Mouse (Mus musculus) embryo, embryonic 9.5 days (tissue): ENCODE measurements at regions not wholly inside any gene's neighbourhood (a gene's known extent, or its start where the extent isn't known, plus 50 kb on each side); places are given as distances from the start of the nearest gene placed in this dataset.
A peak's percentile ranks its signal among the peaks of the same experiment; 100 is the strongest.

ENCODE experiments used
- DNase-seq: peaks from one replicate; pipeline ENCODE4 v3.0.0-alpha.2; 2017; ENCODE audit errors: extremely low spot score

DNA sequence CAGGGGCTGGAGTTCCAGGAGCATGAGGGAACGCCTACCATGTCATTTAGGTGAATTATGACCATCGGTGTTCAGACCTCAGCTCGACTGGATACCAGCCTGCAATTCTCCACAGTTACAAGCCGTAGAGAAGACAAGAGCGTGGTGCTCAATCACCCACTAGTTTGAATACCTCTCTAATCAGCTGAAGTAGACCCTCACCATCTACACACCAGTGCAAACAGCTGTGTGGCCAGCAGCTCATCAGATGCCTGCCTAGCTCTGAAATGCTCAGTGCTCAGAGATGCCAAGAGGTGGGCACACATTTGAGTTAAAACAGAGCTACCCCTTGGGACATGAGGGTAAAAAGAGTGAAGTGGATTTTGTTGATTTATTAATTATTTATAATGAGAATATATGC lies 660.2 kb downstream of the Magi1 start:
- DNase-seq, result no peak

- no peak for DNase-seq
Measured at GRCm38 (mm10) chr6:93616926-93617325, 666.8 kb downstream of the Magi1 start.

- no peak for DNase-seq
Measured at GRCm38 (mm10) chr6:93600376-93600775, 657.1 kb upstream of the Adamts9 start.

DNA sequence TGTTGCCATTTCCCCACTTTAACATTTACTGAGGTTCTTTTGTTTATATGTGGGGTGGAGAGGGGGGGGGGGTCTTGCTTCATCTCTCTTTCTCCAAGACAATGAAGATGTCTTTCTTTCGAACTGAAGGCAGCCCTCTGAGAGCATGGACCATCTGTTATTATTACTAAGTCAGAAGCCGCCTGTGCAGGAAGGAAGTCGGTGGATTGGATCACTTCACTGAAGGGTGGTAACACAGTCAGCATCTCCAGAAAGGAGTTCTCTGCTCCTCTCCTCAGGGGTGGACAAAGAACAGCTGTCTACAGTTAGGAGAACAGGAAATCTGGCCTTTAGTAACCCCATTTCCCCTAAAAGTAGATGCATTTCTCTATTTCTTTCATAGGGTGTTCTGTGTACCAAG lies 656.1 kb upstream of the Adamts9 start:
- DNase-seq, result no peak

- DNase-seq, result no peak
Measured at GRCm38 (mm10) chr6:93589935-93590334, 646.6 kb upstream of the Adamts9 start.

DNA sequence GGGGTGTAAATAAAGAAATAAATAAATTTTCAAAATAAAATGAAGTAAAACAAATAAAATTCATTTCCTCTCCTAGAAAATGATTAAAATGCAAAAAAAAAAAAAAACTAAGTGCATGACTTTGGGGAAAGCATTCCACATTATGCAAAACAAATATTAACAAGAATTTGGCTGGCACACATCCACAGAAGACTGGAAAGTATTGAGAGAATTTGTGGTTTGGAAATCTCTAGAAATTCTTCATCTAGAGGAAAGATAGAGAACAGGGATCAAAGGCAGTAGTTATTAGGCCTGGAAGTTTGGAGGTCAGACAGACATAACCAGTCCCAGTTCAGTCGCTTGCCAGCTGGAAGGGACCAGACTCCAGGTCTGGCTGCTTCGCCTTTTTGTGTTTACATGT lies 643.6 kb upstream of the Adamts9 start:
- no peak for DNase-seq

DNA sequence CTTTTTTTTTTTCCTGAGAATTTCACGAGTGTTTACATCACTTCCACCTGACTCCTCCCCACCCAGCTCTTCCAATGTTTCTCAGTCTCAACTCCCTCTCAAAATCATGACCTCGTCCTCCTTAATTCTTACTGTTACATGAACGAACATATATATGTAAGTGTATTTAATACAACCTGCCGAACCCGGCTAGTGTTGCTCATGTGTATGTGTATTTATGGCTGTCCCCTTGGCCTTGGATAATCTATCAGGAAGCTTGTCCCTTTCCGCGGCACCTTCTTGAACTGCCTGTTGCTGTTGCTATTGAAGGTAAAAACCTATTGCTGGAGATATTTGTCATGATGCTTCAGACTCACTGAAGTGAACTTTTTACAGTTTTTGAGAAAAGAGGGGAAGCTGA lies 637.8 kb upstream of the Adamts9 start:
- no peak for DNase-seq

DNA sequence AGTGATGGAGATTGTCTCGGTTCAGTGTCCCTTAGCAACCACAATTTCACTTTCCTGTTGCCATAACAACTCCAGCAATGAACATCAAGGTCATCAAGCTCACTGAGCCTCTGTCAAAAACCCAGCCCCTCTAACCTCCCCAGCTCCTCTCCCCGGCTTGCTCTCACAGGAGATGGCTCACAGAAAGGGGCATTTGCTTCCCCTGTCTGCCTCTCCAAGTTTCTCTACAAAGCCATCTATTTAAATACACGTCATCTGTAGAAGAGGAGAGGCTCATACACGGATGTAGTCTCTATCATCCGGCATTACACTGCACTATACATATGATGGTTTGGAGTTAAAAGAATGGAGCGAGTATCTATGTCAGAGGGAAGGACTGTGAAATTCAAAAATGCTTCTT lies 637.4 kb upstream of the Adamts9 start:
- no peak for DNase-seq

DNA sequence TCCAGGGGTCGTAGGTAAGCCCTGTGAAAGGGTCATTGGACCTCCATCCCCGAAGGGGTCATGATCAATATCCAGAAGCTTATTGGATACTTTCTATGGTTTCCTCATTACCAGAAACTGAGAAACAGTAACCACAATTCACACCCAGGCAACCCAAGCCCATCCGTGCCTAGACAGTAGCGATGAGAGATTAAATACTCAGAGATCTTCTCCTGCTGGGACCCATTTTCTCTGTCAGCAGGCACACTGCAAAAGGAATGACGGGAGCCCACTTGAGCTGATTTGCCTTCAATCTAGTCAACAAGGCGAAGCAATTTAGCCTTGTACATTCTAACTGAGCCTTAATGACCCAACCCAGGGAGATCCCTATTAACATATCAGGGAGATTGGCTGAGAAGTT lies 632.0 kb upstream of the Adamts9 start:
- DNase-seq, result no peak

- DNase-seq, result no peak
Measured at GRCm38 (mm10) chr6:93573679-93574635, 630.7 kb upstream of the Adamts9 start.

GRCm38 (mm10) chr6:93569866-93570265 lies 626.6 kb upstream of the Adamts9 start:
- DNase-seq, result no peak

- DNase-seq, result no peak
Measured at GRCm38 (mm10) chr6:93569211-93569610, 625.9 kb upstream of the Adamts9 start.

DNA sequence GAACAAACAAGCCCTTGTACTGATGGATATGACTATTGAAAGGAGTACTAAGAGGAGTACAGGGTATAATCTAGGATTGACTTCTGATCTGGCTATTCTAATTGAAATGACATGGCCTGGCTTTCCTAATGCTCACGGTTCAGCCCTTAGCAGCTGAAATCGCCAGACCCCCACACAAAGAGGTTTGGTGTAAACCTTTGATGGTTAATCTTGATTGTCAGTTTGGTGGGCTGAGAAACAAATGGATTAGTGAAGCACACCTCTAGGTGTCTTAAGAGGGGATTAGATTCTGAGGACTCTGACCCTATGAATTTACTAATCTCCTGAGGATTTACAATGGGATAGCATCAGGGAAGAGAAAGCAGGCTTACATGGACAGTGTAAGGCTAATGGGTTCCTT lies 623.4 kb upstream of the Adamts9 start:
- DNase-seq, result no peak

DNA sequence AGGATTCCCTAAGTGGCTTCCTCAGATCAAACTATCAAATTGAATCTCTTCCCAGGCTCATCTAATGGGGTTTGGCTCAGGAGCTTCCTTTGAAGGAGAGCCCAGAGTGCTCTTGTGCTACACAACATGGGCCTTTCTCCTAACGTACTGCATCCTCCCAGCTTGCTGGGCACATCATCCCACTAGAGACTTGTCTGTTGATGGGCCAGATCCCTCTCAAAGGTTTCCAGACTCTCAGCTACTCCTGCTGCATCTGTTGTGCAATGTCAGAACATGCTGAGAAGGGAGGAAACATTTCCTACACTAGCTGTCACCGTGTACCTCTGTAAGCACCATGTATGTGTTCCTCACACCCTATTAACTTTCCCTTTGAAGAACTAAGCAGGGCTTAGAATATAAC lies 605.0 kb upstream of the Adamts9 start:
- no peak for DNase-seq

- no peak for DNase-seq
Measured at GRCm38 (mm10) chr6:93544246-93544645, 601.0 kb upstream of the Adamts9 start.

- no peak for DNase-seq
Measured at GRCm38 (mm10) chr6:93543354-93544129, 600.2 kb upstream of the Adamts9 start.

DNA sequence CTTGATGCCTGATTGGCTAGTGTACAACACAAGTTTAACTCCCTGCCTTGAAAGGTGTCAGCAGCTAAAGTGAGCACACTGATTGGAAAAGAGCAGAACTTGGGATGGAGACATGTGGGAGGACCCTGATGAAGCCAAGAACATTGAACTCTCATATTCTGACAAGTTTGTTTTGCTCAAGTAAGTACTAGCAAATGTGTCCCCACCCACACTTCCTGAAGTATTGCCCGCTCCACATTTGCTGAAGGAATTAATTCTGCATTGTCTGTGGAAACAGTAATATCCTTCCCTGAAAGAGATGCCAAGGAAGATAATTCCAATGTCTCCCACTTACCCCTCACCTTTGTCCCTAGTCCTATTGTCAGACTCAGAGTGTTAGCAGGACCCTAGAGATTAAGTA lies 596.3 kb upstream of the Adamts9 start:
- DNase-seq, result no peak

GRCm38 (mm10) chr6:93539171-93539570 lies 595.9 kb upstream of the Adamts9 start:
- DNase-seq, result no peak

GRCm38 (mm10) chr6:93537971-93538370 lies 594.7 kb upstream of the Adamts9 start:
- DNase-seq, result no peak

DNA sequence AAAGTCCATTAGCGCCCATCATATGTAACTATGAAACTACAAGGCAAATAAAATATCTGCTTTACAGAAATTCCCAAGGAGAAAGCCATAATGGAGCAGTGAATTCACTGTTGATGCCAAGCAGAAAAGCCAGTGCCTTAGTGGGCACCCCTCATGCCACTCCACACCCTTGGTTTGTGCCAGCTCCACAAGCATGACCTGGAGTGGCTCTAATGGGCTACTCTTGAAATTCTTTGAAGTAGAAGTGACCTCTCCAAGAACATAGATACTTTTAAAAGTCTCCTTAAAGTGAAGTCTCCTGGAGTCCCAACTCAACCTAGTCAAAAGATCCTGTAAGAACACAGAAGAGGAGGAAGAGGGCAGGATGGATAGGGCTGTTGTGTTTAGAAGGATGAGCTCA lies 593.8 kb upstream of the Adamts9 start:
- no peak for DNase-seq

GRCm38 (mm10) chr6:93513818-93514217 lies 570.5 kb upstream of the Adamts9 start:
- no peak for DNase-seq

- peak; percentile 35 for DNase-seq
Measured at GRCm38 (mm10) chr6:93509857-93510256, 566.6 kb upstream of the Adamts9 start.

GRCm38 (mm10) chr6:93497824-93498223 lies 554.5 kb upstream of the Adamts9 start:
- no peak for DNase-seq
